Mouse (Mus musculus) heart, postnatal 0 days (tissue): ENCODE data around the gene Mapk8ip1. TPM values are rescaled to one million over a fixed set of nuclear protein-coding genes. Genes with fewer than 3 reads are reported as not detected.
A peak's percentile ranks its signal among the peaks of the same experiment; 100 is the strongest.

Source experiments
- ATAC-seq: fragments of 200-750 bp; cut with Nextera tagmentation; 2 replicates; pipeline ENCODE4 v1.8.0; 2017; ENCODE audit warnings: low read depth, moderate number of reproducible peaks, moderate library complexity; ENCODE audit not compliant: insufficient read depth
- DNase-seq: peaks from one replicate; pipeline ENCODE4 v3.0.0-alpha.2; 2016; ENCODE audit warnings: low spot score
- H3K27ac ChIP-seq: fragments of 300-500 bp; sonication (generic); 2 replicates; pipeline ENCODE4 v1.5.1; 2014; ENCODE audit warnings: low read depth, mild to moderate bottlenecking
- H3K27me3 ChIP-seq: fragments of 300-500 bp; sonication (generic); 2 replicates; pipeline ENCODE4 v1.6.1; 2014; ENCODE audit warnings: low read length, mixed read lengths; ENCODE audit not compliant: control insufficient read depth, insufficient read depth
- H3K36me3 ChIP-seq: fragments of 300-500 bp; sonication (generic); replicated peaks from 2 replicates; pipeline ENCODE4 v1.6.1; 2014; ENCODE audit warnings: low read length, mixed read lengths; ENCODE audit not compliant: control insufficient read depth, insufficient read depth
- H3K4me1 ChIP-seq: fragments of 300-500 bp; sonication (generic); 2 replicates; pipeline ENCODE4 v1.6.1; 2014; ENCODE audit warnings: antibody characterized with exemption; ENCODE audit not compliant: control insufficient read depth, insufficient read depth
- H3K4me2 ChIP-seq: fragments of 300-500 bp; sonication (generic); 2 replicates; pipeline ENCODE4 v1.6.1; 2014; ENCODE audit warnings: low read depth, mild to moderate bottlenecking, low read length, moderate library complexity
- H3K4me3 ChIP-seq: fragments of 300-500 bp; sonication (generic); 2 replicates; pipeline ENCODE4 v1.5.1; 2014; ENCODE audit warnings: low read depth, low read length
- H3K9ac ChIP-seq: fragments of 300-500 bp; sonication (generic); replicated peaks from 2 replicates; pipeline ENCODE4 v1.6.1; 2014; ENCODE audit warnings: low read depth, low read length, mixed read lengths
- H3K9me3 ChIP-seq: fragments of 300-500 bp; sonication (generic); replicated peaks from 2 replicates; pipeline ENCODE4 v1.6.1; 2016; ENCODE audit warnings: low read length; ENCODE audit not compliant: control insufficient read depth
- CTCF ChIP-seq: IDR thresholded peaks from 2 replicates; pipeline ENCODE4 v1.5.1; 2016; ENCODE audit warnings: antibody characterized with exemption, control low read depth, low read depth
- EP300 ChIP-seq: IDR thresholded peaks from 2 replicates; pipeline ENCODE4 v1.6.1; 2016; ENCODE audit warnings: antibody characterized with exemption, low read depth
- WGBS: fragments of 180-500 bp; shearing (Covaris S2); extraction: QIAGEN DNeasy Blood & Tissue Kit; methylation state at CpG from one replicate; pipeline ENCODE4 v1.1.7; 2014; 5-methylcytosine and 5-hydroxymethylcytosine counted together
- polyA plus RNA-seq: library from polyadenylated mRNA; unstranded; fragments of >200 nt; fragmentation: Nextera tagmentation; extraction: Ambion mirVana; gene quantifications from 2 replicates; pipeline ENCODE4 v1.2.1, GENCODE M21; 2015
- total RNA-seq: library from RNA; depleted of rRNA; stranded (reverse); fragments of >200 nt; gene quantifications from 2 replicates; pipeline ENCODE4 v1.2.3, GENCODE M21; 2014; ENCODE audit warnings: low replicate concordance

Mapk8ip1 gene
- total and polyA plus RNA-seq, 2 experiments from 2014 or later: 2.7 to 8.4 TPM

DNA sequence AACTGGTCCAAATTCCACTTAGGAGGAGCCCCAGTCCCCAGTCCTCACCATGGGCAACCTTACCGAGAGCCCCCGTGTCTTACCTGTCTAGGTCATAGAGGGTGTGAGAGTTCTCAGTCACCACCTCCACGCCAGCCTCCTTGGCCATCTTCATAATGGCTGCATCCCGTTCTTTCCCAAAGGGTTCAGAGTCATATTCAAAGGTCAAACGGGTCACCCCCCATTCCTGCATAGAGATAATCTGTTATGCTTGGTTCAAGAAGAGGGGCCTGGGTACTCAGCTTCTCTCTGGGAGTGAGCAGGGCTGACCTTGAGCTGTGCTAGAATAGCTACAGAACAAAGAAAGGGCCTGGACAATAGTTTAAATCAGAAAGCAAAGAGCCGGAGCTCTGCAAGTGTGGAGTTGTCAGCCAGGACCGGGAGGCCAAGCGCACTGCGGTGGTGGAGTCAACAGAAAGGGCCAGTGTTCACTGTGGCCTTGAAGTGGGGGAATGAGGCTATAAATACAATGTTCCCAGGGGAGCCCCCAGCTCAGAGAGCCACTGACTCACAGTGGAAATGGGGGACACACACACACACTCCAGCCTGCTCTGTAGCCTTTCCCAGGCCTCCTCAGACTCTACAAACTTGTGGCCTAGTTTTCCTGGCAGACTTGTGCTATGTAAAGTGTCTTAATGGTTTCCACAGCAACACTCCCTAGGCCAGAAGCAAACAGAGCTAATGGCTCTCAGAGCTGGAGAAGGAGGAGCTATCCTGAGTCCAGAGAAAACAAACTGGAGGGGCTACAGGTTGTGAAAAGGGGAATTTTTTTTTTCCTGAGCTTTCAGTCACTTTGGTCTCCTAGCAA, 23.6 kb upstream of the Mapk8ip1 start:
- Histone ChIP-seq H3K9me3 (no peaks in the 10 kb centered on the region), H3K36me3 (peaks cover 43% of the 10 kb centered on the region), H3K9ac (peak overlapping the region; percentile 20; the same call in 1 of the 2 replicates), H3K4me2 (no peak overlapping the region), H3K27ac (peak overlapping the region; percentile 90), H3K4me3 (no peak overlapping the region), H3K4me1 (peaks cover 62% of the 10 kb centered on the region), H3K27me3 (no peaks in the 10 kb centered on the region)
- WGBS: 43% methylated on average over 9 of the region's 9 CpGs
- TF ChIP-seq CTCF (no peak), EP300 (peak; percentile 22; the same call in 1 of the 2 replicates)
- ATAC-seq (peak; percentile 60), DNase-seq (peak; percentile 92)

DNA sequence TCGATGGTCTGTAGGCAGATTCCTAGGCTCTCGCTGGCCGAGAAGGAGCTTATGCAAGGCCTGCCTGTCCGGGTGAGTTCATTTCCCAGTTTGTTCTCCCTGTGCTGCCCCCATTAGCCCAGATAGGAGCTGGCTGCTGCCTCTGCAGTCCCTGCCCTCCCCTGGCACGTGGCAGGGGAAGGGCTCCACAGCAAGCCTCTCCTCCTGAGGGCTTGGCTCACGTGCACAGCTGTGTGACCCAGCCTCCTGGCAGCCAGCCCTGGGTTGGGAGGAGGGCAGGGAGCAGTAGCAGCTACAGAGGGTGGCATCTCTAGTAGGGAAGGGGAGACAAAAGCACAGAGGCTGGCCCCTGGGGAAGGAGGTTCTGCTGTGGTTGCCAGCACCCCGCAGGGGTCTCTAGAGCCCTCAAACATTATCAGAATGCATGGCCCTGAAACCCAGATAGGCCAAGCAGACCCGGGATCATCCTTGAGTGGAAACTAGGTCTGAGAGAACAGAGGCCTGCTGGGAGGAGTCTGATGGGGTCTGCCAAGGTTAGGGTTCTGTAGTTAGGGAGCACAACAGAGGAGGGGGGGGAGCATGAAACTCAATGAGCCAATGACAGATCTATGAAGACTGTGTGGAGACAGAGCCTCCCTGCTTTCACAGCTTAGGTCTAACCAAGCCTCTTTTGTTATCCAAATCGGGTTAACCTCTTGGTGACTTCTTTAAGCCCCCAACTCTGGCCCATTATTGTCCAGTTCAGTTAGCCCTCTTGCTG, 22.8 kb upstream of the Mapk8ip1 start:
- H3K9ac ChIP-seq: peak overlapping the region; percentile 24; the same call in 1 of the 2 replicates
- H3K4me3 ChIP-seq: no peak overlapping the region
- ATAC-seq (peak; percentile 91), DNase-seq (peak; percentile 89)
- peak; percentile 79; the same call in 1 of the 2 replicates for TF ChIP-seq EP300
- TF ChIP-seq CTCF: peak; percentile 21; the same call in 1 of the 2 replicates
- H3K9me3 ChIP-seq: no peaks in the 10 kb centered on the region
- H3K27me3 ChIP-seq: no peaks in the 10 kb centered on the region
- peaks cover 51% of the 10 kb centered on the region for H3K36me3 ChIP-seq
- WGBS: 46% methylated on average over 9 of the region's 9 CpGs
- no peak overlapping the region for H3K4me2 ChIP-seq
- H3K4me1 ChIP-seq: peaks cover 54% of the 10 kb centered on the region
- peak overlapping the region; percentile 90 for H3K27ac ChIP-seq

DNA sequence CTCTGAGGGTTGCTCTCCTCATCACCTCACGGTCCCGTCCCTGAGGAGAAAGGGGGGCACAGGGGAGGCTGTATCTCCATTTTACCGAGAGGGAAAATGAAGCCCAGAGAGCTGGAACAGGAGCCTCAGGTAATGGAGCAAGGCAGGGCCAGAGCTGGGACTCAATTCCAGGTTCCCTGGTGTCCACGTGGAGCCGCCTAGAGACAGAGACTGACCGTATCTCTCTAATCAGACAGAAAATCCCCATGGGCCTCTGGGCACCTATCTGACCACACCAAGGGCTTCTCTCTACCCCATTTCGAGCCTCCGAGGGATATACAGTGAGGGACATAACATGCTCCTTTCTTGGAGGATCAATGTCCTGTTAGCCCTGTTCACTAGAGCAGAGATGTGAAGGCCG, 22.1 kb upstream of the Mapk8ip1 start:
- Histone ChIP-seq H3K9me3 (no peaks in the 10 kb centered on the region), H3K9ac (peak overlapping the region; percentile 24; the same call in 1 of the 2 replicates), H3K27me3 (no peaks in the 10 kb centered on the region), H3K27ac (peak overlapping the region; percentile 90), H3K4me1 (peaks cover 48% of the 10 kb centered on the region), H3K4me3 (no peak overlapping the region), H3K36me3 (peaks cover 59% of the 10 kb centered on the region), H3K4me2 (no peak overlapping the region)
- DNase-seq (no peak), ATAC-seq (no peak; the same call in 1 of the 2 replicates)
- 80% methylated on average over 9 of the region's 9 CpGs for WGBS
- TF ChIP-seq CTCF (no peak), EP300 (no peak)

DNA sequence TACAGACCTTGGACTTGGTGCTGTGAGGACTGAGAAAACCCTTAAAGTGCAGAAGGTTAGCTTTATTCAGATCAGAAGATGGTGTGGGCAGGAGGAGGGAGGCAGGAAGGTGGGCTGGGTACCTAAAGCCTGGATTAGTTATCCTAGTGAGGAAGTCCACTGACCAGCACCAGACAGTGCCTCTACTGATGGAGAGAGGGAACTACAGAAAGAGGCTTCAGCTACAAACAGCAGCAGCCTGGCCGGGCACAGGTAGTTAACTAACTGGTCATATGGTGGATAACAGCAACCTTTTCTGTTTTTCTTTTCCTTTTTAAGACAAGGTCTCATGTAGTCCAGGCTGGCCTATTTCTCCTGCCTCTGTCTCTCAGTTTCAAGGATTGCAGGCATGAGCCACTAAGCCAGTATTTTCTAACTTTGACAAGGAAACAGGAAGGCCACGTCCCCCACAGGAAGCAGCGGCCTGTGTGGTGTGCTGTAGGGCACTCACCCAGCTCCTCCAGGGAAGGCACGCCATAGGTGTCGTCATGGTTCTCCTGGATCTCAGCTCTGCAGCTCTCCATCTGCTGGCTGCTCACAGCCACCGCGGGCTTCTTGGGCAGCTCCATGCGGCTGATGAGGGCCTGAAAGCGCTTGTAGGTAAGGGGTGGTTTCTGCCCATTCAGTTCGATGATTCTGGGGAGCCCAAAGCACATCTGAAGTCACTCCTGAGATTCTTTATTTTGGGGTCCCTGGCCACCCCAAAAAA, 21.5 kb upstream of the Mapk8ip1 start:
- Histone ChIP-seq H3K9me3 (no peaks in the 10 kb centered on the region), H3K4me1 (peaks cover 43% of the 10 kb centered on the region), H3K9ac (0 out of 2 replicates have a peak overlapping the region, but pooled peaks have one; percentile 24), H3K36me3 (peaks cover 64% of the 10 kb centered on the region), H3K27me3 (no peaks in the 10 kb centered on the region), H3K27ac (peak overlapping the region; percentile 90), H3K4me2 (no peak overlapping the region), H3K4me3 (no peak overlapping the region)
- TF ChIP-seq EP300 (no peak), CTCF (peak; percentile 34)
- ATAC-seq (no peak), DNase-seq (no peak)
- WGBS: 61% methylated on average over 10 of the region's 10 CpGs

DNA sequence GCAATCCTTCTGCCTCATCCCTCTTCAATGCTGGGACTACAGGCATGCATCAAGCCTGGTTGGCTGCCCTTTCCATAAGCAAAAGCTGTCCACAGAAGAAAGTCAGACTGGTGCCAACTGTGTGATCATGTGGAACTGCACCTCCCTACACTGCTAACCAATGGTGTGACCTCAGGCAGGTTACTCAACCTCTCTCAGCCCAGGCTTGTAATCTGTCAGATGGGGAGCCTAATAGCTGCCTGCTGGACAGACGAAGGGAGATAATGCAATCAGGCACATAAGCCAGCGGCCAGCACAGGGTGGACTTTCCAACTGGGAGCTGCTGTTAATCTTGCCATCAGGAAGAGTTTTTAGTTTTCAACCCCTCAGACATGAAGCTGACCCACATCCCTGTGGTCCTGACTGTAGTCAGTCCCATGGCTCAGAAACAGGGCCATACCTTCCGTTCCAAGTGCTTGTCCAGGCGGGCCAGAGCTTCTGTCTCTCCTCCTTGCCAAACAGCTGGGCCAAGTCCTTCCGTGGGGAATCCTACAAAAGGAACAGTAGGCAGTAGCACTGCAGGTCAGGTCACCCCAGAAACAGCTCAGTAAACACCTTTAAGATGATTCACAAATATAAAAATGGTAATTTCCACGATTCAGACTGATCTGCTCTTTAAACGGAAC, 20.8 kb upstream of the Mapk8ip1 start:
- 87% methylated on average over 7 of the region's 7 CpGs for WGBS
- H3K27me3 ChIP-seq: no peaks in the 10 kb centered on the region
- H3K4me2 ChIP-seq: no peak overlapping the region
- peaks cover 37% of the 10 kb centered on the region for H3K4me1 ChIP-seq
- DNase-seq (no peak), ATAC-seq (no peak)
- no peak overlapping the region for H3K9ac ChIP-seq
- H3K4me3 ChIP-seq: no peak overlapping the region
- no peaks in the 10 kb centered on the region for H3K9me3 ChIP-seq
- H3K27ac ChIP-seq: no peak overlapping the region
- H3K36me3 ChIP-seq: peaks cover 71% of the 10 kb centered on the region
- TF ChIP-seq EP300: no peak
- TF ChIP-seq CTCF: no peak
